Comparison of ENCODE assay signal across 8 mouse cellular contexts in the genomic region with DNA sequence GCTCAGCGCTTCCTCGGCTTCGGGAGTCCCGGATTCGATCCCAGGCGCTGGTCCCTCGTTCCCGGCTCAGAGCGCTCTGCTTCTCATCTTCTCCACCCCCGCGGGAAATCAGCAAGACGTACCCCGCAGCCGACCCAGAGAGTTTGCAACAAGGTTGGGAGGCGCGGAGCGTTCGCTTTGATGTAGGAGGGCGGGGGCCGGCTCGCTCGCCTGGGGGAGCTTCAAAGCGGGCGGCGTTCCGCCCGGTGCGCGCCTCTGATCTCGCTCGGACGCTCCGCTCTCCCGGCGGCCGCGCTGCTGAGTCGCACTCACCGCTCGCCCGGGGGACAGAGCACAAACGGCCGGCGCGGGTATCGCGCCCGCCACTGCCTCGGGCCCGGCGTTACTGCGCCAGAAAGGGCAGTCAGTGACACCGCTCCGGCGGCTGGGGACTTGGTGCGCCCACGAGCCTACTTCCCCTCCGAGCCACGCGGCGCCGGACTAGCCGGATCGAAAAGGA. TPM values are rescaled to one million over a fixed set of nuclear protein-coding genes. Genes with fewer than 3 reads are reported as not detected.
DNase-seq lines count a peak whose midpoint lies in the region; ATAC-seq lines count a peak whose summit lies in the region.

No protein-coding gene starts in this region.

- peaks cover 99% of the 10 kb centered on the region for H3K27me3 ChIP-seq in liver, embryonic 12.5 days (replicated peaks)
- H3K27me3 ChIP-seq in stomach, embryonic 16.5 days (ENCODE audit: control insufficient read depth, insufficient read depth, low read length), result peaks cover 85% of the 10 kb centered on the region

- peak overlapping the region; percentile 62 for H3K4me2 ChIP-seq in liver, embryonic 12.5 days
- H3K4me2 ChIP-seq in stomach, embryonic 16.5 days (ENCODE audit: low read depth, low read length), result peak overlapping the region; percentile 53

- DNase-seq in heart, adult 11 months, result peak; percentile 84
- no peak for DNase-seq in heart, adult 8-10 months (ENCODE audit: low spot score)
- peak; percentile 70 for DNase-seq in R1 (ENCODE audit: low read depth, low spot score)
- no peak for DNase-seq in urinary bladder, adult 2 months (ENCODE audit: low spot score)
- DNase-seq in gastrocnemius, postnatal 36 days, result no peak

- no peaks in the 10 kb centered on the region for H3K9me3 ChIP-seq in liver, embryonic 12.5 days (replicated peaks)
- H3K9me3 ChIP-seq in stomach, embryonic 16.5 days (replicated peaks; ENCODE audit: control insufficient read depth, low read length), result no peaks in the 10 kb centered on the region

- H3K9ac ChIP-seq in liver, embryonic 12.5 days, result no peak overlapping the region
- H3K9ac ChIP-seq in stomach, embryonic 16.5 days (ENCODE audit: low read length), result peak overlapping the region; percentile 69

- peak overlapping the region; percentile 45 for H3K4me3 ChIP-seq in liver, embryonic 12.5 days
- peak overlapping the region; percentile 50 for H3K4me3 ChIP-seq in stomach, embryonic 16.5 days (replicated peaks; ENCODE audit: low read length)

- no peak overlapping the region for H3K27ac ChIP-seq in liver, embryonic 12.5 days
- H3K27ac ChIP-seq in stomach, embryonic 16.5 days (ENCODE audit: low read length), result peak overlapping the region; percentile 62

- intact Hi-C loops in gastrocnemius, postnatal 36 days (cut with DNase I), result loop anchor here (10.0 kb wide), 1 partner anchor 640 kb away; no protein-coding TSS in a partner anchor

- whole genome bisulfite sequencing in liver, embryonic 12.5 days (ENCODE audit: insufficient replicate concordance), result under 1% methylated on average over 61 of the region's 64 CpGs
- WGBS in stomach, embryonic 16.5 days, result under 1% methylated on average over 64 of the region's 64 CpGs

- peaks cover 24% of the 10 kb centered on the region for H3K4me1 ChIP-seq in liver, embryonic 12.5 days
- peaks cover 22% of the 10 kb centered on the region for H3K4me1 ChIP-seq in stomach, embryonic 16.5 days (ENCODE audit: control insufficient read depth, insufficient read depth, low read length)

- ATAC-seq in granulocyte monocyte progenitor cell, adult 5-6 weeks (replicated peaks; ENCODE audit: poor library complexity, severe bottlenecking), result peak; percentile 43
- no peak for ATAC-seq in liver, embryonic 12.5 days
- ATAC-seq in stomach, embryonic 16.5 days (ENCODE audit: insufficient read depth, low FRiP score), result no peak

- H3K36me3 ChIP-seq in liver, embryonic 12.5 days, result no peaks in the 10 kb centered on the region
- H3K36me3 ChIP-seq in stomach, embryonic 16.5 days (ENCODE audit: control insufficient read depth, insufficient read depth, low read length), result no peaks in the 10 kb centered on the region

RNA-seq across cellular contexts. Expression of a gene that starts 0.3 kb away (rescaled TPM):
- total RNA-seq in heart, adult 8-10 months (2022), result under 1 TPM in 2 of 4 experiments, not detected in 2; 0.11 TPM
- total RNA-seq in granulocyte monocyte progenitor cell, adult 5-6 weeks (2014; fragmentation: Nextera tagmentation), result not detected in 2 replicates
- total RNA-seq in granulocyte monocyte progenitor cell, adult 5-6 weeks (2017), result not detected in 2 replicates
- 0.04 and 0.11 TPM in 2 replicates for polyA plus RNA-seq in liver, embryonic 12.5 days (2016; fragmentation: Nextera tagmentation; extraction: Ambion mirVana)
- 2.7 TPM in 2 replicates for polyA plus RNA-seq in stomach, embryonic 16.5 days (2015; fragmentation: Nextera tagmentation; extraction: Ambion mirVana)
- polyA plus RNA-seq in urinary bladder, adult 2 months (2012; rRNA removed), result 0.11 and 0.15 TPM in 2 replicates
- total RNA-seq in gastrocnemius, postnatal 36 days (2021), result not detected

Comparison
In these comparisons a context has a peak if more than half of its experiments do, and no peak if none do; other contexts are left out.
1. DNase-seq: peak in heart, adult 11 months (single experiment) and R1 (single experiment); none in heart, adult 8-10 months (single experiment), urinary bladder, adult 2 months (single experiment) and gastrocnemius, postnatal 36 days (0 of 2).